Mouse (Mus musculus): ENCODE measurements around the gene Siglec1. TPM values are rescaled to one million over a fixed set of nuclear protein-coding genes. Genes with fewer than 3 reads are reported as not detected.
A peak's percentile ranks its signal among the peaks of the same experiment; 100 is the strongest.

The Siglec1 gene
- 0.29 and 0.37 TPM in 2 replicates for polyA plus RNA-seq (2015; fragmentation: Nextera tagmentation; extraction: Ambion mirVana)

GRCm38 (mm10) chr2:131086667-131087390, at the start of gene Siglec1:
Siglec1 (minus strand) TSS chr2:131086765.
- no peaks in the 10 kb centered on the region for H3K9me3 ChIP-seq (ENCODE audit: control insufficient read depth, low read length)
- H3K4me3 ChIP-seq (ENCODE audit: low read length), result no peak within 1 kb of the TSS
- WGBS, result 86% methylated on average over 11 of the region's 11 CpGs
- ATAC-seq, result no peak
- no peak within 1 kb of the TSS for H3K4me2 ChIP-seq (ENCODE audit: low read depth, low read length)
- no peak within 1 kb of the TSS for H3K9ac ChIP-seq (ENCODE audit: low read depth, low read length)
- H3K27me3 ChIP-seq (replicated peaks; ENCODE audit: control insufficient read depth, insufficient read depth, low read length), result no peaks in the 10 kb centered on the region
- no peak within 1 kb of the TSS for H3K27ac ChIP-seq (ENCODE audit: low read length)
- no peaks in the 10 kb centered on the region for H3K36me3 ChIP-seq (ENCODE audit: control insufficient read depth, insufficient read depth, low read length)
- no peaks in the 10 kb centered on the region; the same call in 1 of the 2 replicates for H3K4me1 ChIP-seq (ENCODE audit: control insufficient read depth, insufficient read depth, low read length)

DNA sequence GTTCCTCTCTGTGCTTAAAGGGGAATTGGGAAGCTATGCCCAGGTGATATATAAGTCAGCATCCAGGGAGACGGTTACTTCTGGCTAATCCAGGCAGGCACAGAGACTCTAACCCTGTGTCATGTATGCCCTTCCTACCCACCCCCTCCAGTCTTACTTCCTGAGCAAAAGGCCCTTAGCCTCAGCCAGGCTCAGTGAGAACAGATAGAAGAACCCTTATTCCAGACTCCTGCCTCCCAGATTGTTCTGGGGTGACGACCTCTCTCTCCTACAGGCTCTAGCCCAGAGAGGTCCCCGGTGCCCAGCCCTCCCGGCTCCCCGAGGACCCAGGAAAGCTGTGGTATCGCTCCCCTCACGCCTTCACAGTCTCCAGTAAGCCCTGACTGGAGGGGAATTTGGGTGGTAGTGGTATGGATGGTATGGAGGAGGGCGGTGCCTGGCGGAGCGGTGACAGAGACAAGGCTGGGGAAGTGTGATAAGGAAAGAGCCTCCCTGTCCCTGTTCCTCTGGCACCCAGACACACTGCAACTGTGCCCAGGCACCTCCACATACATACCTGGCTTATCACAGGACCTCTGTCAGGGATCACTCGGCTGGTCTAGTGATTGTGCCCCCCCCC, 49.1 kb upstream of the Siglec1 start:
- no peaks in the 10 kb centered on the region for H3K36me3 ChIP-seq (ENCODE audit: control insufficient read depth, insufficient read depth, low read length)
- peak; percentile 77 for ATAC-seq
- no peak overlapping the region for H3K9ac ChIP-seq (ENCODE audit: low read depth, low read length)
- no peaks in the 10 kb centered on the region for H3K27me3 ChIP-seq (replicated peaks; ENCODE audit: control insufficient read depth, insufficient read depth, low read length)
- no peak overlapping the region for H3K4me2 ChIP-seq (ENCODE audit: low read depth, low read length)
- H3K4me3 ChIP-seq (ENCODE audit: low read length), result no peak overlapping the region
- no peaks in the 10 kb centered on the region for H3K9me3 ChIP-seq (ENCODE audit: control insufficient read depth, low read length)
- peaks cover 9% of the 10 kb centered on the region for H3K4me1 ChIP-seq (ENCODE audit: control insufficient read depth, insufficient read depth, low read length)
- WGBS, result 63% methylated on average over 11 of the region's 11 CpGs
- H3K27ac ChIP-seq (ENCODE audit: low read length), result no peak overlapping the region

DNA sequence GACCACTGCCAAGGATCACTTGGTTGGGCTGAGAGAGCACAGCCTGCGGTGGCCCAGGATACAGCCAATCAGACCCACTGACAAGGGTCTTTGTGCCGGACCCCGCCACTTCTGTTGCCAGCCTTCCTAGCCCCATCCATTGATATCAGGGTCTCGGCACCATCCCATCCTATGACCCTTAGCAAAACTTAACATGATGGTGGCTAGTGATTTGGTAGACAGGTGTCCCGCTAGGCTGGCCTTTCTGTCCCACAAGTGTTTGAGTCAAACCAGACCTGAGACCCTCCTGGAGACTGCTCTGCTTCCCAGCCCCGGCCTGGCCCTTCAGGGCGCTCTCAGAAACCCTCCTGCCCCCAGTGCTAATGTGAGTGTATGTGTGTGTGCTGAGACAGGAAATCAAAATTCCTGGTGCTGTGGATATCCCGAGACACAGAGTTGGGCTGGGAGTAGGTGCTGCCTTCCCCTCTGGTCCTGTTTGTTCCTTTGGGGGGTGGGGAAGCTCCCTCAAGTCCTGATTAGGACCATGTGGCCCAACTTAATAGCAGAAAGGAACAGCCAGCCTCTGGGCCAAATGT, 48.3 kb upstream of the Siglec1 start:
- ATAC-seq, result no peak
- WGBS, result 86% methylated on average over 8 of the region's 8 CpGs

GRCm38 (mm10) chr2:131134381-131134780, 47.8 kb upstream of the Siglec1 start:
- Histone ChIP-seq H3K9me3 (ENCODE audit: control insufficient read depth, low read length) (no peaks in the 10 kb centered on the region), H3K36me3 (ENCODE audit: control insufficient read depth, insufficient read depth, low read length) (no peaks in the 10 kb centered on the region), H3K27me3 (replicated peaks; ENCODE audit: control insufficient read depth, insufficient read depth, low read length) (no peaks in the 10 kb centered on the region), H3K9ac (ENCODE audit: low read depth, low read length) (no peak overlapping the region), H3K27ac (ENCODE audit: low read length) (0 out of 2 replicates have a peak overlapping the region, but pooled peaks have one; percentile 30), H3K4me1 (ENCODE audit: control insufficient read depth, insufficient read depth, low read length) (peaks cover 2% of the 10 kb centered on the region), H3K4me3 (ENCODE audit: low read length) (no peak overlapping the region), H3K4me2 (ENCODE audit: low read depth, low read length) (no peak overlapping the region)
- WGBS, result 42% methylated on average over 1 of the region's 1 CpGs
- ATAC-seq, result no peak

More for the DNA sequence above, 48.3 kb upstream of the Siglec1 start:
- H3K4me1 ChIP-seq (ENCODE audit: control insufficient read depth, insufficient read depth, low read length), result peaks cover 7% of the 10 kb centered on the region
- no peak overlapping the region for H3K4me3 ChIP-seq (ENCODE audit: low read length)
- 0 out of 2 replicates have a peak overlapping the region, but pooled peaks have one; percentile 30 for H3K27ac ChIP-seq (ENCODE audit: low read length)
- H3K27me3 ChIP-seq (replicated peaks; ENCODE audit: control insufficient read depth, insufficient read depth, low read length), result no peaks in the 10 kb centered on the region
- H3K9me3 ChIP-seq (ENCODE audit: control insufficient read depth, low read length), result no peaks in the 10 kb centered on the region
- H3K9ac ChIP-seq (ENCODE audit: low read depth, low read length), result no peak overlapping the region
- H3K4me2 ChIP-seq (ENCODE audit: low read depth, low read length), result no peak overlapping the region
- H3K36me3 ChIP-seq (ENCODE audit: control insufficient read depth, insufficient read depth, low read length), result no peaks in the 10 kb centered on the region

DNA sequence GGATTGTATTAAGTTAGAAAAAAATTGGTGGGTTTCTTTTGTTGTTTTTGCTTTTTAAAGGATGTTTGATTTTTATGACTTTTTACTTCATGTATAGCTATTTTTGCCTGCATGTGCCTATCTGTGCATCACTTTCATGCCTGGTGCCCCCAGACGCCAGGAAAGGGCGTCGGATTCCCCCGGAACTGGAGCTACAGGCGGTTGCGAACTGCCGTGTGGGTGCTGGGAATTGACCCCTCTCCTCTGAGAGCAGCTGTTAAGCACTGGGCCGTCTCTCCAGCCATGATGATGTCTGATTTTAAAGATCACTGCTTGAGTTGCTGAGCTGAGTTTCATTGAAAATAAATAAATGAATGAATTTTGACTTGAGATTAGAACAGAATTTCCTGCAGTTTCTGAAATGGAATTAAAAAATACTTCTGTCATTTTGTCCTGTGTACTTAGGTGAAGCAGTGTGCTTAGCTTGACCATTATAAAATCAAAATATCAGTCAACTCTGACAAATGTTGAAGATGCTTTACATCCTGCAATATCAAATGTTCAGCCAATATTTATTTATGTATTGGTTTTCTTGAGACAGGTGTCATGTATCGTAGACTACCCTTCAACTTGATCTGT, 46.5 kb upstream of the Siglec1 start, which contains the start of gene Gm11037:
Gene Gm11037, plus strand, starts transcription at position 568 of the 618 bp plus-strand sequence.
- H3K4me3 ChIP-seq (ENCODE audit: low read length), result no peak within 1 kb of the TSS
- no peak within 1 kb of the TSS for H3K27ac ChIP-seq (ENCODE audit: low read length)
- WGBS, result 87% methylated on average over 9 of the region's 9 CpGs
- no peaks in the 10 kb centered on the region for H3K9me3 ChIP-seq (ENCODE audit: control insufficient read depth, low read length)
- no peak within 1 kb of the TSS for H3K4me2 ChIP-seq (ENCODE audit: low read depth, low read length)
- H3K9ac ChIP-seq (ENCODE audit: low read depth, low read length), result no peak within 1 kb of the TSS
- no peaks in the 10 kb centered on the region for H3K36me3 ChIP-seq (ENCODE audit: control insufficient read depth, insufficient read depth, low read length)
- peaks cover 11% of the 10 kb centered on the region; the same call in 1 of the 2 replicates for H3K4me1 ChIP-seq (ENCODE audit: control insufficient read depth, insufficient read depth, low read length)
- no peaks in the 10 kb centered on the region for H3K27me3 ChIP-seq (replicated peaks; ENCODE audit: control insufficient read depth, insufficient read depth, low read length)
- ATAC-seq, result no peak

DNA sequence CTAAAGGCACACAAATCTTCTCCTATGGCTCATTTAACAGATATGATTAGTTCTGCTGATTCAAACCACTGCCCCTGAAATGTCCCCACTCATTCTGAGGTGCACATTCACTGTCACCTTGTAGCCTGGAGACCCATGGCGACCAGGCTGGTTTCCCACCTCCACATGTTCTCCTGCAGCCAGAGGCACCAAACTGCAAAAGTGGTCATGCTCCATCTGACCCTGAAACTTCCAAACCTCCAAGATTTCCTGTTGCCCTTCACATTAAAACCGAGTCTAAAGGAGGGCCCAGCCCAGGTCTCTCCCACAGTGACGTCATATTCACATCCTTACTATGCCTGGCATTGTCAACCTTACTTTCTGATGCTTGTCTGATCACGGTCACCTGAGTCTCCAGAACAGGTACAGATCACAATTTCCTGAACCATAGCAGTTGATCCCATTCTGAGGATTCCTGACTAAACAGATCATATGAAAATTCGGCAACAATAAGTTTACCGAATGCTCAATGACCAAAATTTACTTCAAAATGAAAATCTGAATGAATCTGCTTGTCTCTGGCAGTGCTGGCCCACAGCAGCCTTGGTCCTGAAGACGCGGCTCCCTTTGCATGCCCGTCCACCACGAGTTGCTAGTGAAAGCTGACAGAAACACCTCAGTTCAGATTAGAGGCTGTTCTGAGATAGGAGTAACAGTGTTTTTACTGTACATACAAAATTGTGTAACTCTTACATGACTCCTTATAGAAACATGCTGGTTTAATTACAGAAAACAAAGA, 45.7 kb upstream of the Siglec1 start:
- peaks cover 15% of the 10 kb centered on the region for H3K4me1 ChIP-seq (ENCODE audit: control insufficient read depth, insufficient read depth, low read length)
- H3K9ac ChIP-seq (ENCODE audit: low read depth, low read length), result no peak overlapping the region
- H3K27ac ChIP-seq (ENCODE audit: low read length), result no peak overlapping the region
- H3K27me3 ChIP-seq (replicated peaks; ENCODE audit: control insufficient read depth, insufficient read depth, low read length), result no peaks in the 10 kb centered on the region
- ATAC-seq, result no peak
- no peak overlapping the region for H3K4me3 ChIP-seq (ENCODE audit: low read length)
- no peaks in the 10 kb centered on the region for H3K36me3 ChIP-seq (ENCODE audit: control insufficient read depth, insufficient read depth, low read length)
- H3K4me2 ChIP-seq (ENCODE audit: low read depth, low read length), result no peak overlapping the region
- 84% methylated on average over 10 of the region's 10 CpGs for WGBS
- no peaks in the 10 kb centered on the region for H3K9me3 ChIP-seq (ENCODE audit: control insufficient read depth, low read length)

GRCm38 (mm10) chr2:131130849-131131248, 44.3 kb upstream of the Siglec1 start:
- 61% methylated on average over 2 of the region's 2 CpGs for WGBS
- Histone ChIP-seq H3K27me3 (replicated peaks; ENCODE audit: control insufficient read depth, insufficient read depth, low read length) (no peaks in the 10 kb centered on the region), H3K4me2 (ENCODE audit: low read depth, low read length) (no peak overlapping the region), H3K36me3 (ENCODE audit: control insufficient read depth, insufficient read depth, low read length) (no peaks in the 10 kb centered on the region), H3K4me1 (ENCODE audit: control insufficient read depth, insufficient read depth, low read length) (peaks cover 25% of the 10 kb centered on the region), H3K27ac (ENCODE audit: low read length) (no peak overlapping the region), H3K9me3 (ENCODE audit: control insufficient read depth, low read length) (no peaks in the 10 kb centered on the region), H3K9ac (ENCODE audit: low read depth, low read length) (no peak overlapping the region), H3K4me3 (ENCODE audit: low read length) (no peak overlapping the region)
- ATAC-seq, result no peak

- 0 out of 2 replicates have a peak, but pooled peaks have one; percentile 9 for ATAC-seq
- WGBS, result 59% methylated on average over 5 of the region's 5 CpGs
- no peaks in the 10 kb centered on the region for H3K27me3 ChIP-seq (replicated peaks; ENCODE audit: control insufficient read depth, insufficient read depth, low read length)
- no peak overlapping the region for H3K9ac ChIP-seq (ENCODE audit: low read depth, low read length)
- H3K4me1 ChIP-seq (ENCODE audit: control insufficient read depth, insufficient read depth, low read length), result peaks cover 25% of the 10 kb centered on the region
- no peak overlapping the region for H3K4me3 ChIP-seq (ENCODE audit: low read length)
- no peak overlapping the region for H3K4me2 ChIP-seq (ENCODE audit: low read depth, low read length)
- H3K36me3 ChIP-seq (ENCODE audit: control insufficient read depth, insufficient read depth, low read length), result no peaks in the 10 kb centered on the region
- H3K9me3 ChIP-seq (ENCODE audit: control insufficient read depth, low read length), result no peaks in the 10 kb centered on the region
- no peak overlapping the region for H3K27ac ChIP-seq (ENCODE audit: low read length)
Observed at GRCm38 (mm10) chr2:131129836-131130235, 43.3 kb upstream of the Siglec1 start.
